Mouse (Mus musculus): ENCODE measurements around the gene Igfbp5. TPM values are rescaled to one million over a fixed set of nuclear protein-coding genes. Genes with fewer than 3 reads are reported as not detected.

The Igfbp5 gene
- total RNA-seq, 4 experiments from 2014 or later: 89.6 to 129 (median 119) TPM

DNA sequence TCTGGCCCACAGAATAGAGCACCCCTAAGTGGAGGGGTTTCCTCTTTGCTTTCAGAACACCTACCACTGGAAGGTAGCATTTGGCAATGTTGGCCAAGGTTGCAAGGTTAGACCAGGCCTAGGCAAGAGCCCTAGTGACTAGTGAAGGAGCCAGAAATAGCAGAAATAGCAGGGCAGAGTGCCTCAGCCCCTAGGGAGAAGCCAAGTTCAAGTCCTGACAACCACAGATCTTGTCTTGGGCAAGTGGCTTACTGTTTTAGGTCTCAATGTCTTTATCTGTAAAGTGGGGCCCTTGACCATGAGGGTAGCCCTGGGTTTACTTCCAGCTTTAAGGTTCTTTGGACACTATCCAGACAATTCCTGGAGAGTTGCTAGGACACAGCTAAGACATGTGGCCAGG lies 5.4 kb downstream of the Igfbp5 start:
- DNase-seq (ENCODE audit: low spot score): no peak

DNA sequence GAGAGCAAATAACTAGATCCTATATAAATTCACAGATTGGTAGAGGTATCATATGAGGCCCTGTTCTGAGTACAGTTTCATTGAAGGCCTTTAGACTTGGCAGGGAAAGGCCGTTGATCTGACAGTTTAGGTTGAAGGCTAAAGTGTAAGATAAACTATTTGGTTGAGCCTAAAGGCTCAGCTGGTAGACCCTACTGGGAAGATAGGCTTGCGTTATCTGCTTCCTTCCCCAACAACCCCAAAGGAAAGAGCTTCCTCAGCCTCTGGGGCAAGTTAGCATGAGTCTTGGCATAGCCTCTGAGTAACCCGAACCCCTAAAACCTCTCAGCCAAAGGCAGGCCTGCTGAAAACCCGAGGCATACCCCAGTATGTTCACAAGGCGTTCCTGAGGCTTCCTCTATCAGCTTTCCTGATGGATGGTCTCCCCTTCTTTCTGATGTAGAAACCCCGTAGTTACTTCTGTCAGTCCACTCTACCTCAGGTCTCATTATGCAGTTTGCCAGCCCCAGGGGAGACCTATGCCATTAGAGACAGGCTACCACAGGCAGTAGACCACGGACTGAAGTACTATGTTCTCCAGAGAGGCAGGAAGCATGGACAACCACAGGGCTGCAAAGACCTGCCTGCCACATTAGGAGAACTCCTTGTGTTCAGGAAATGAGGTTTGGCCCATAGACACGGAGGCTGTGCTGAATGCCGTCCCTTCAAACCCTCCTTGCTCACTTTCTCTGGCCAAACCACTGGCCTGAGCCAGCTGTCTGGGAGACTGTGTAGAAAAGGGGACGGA lies 6.1 kb downstream of the Igfbp5 start:
- no peak for DNase-seq (ENCODE audit: low spot score)

DNA sequence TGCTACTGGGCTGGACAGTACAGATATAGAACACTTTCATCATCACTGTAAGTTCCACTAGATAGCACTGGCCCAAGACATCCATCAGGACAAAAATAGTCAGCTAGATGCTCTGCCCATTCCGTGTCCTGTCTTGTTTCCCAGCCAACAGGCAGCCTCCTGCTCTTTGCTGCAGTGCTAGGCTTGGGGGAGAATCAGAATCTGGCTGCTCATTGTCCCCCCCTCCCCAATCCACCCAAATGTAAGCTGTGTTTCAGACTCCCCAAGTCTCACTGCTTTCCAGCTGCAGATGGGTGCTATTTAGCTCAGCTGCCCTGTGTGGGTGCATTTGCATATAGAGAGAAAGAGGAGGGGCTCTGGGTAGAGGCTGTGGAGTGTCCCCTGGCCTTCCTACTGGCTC lies 7.3 kb downstream of the Igfbp5 start:
- DNase-seq (ENCODE audit: low spot score): no peak

DNA sequence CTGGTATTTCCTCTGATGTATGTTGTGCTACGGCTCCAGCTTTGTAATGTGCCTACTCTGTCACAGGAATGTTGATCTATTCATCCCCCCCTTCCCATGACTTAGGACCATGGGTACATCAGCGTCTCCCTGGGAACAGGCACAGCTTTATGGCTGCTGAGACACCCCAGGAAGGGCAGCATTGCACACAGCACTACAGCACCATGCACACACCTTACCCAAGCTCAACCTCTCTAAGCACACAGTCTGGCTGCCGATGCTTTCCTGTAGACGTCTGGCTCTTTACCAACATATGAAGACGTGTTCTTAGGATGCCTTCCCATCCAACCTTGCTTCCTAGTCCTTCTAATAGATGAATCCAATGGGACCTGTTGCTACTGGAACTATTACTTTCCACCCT lies 8.3 kb downstream of the Igfbp5 start:
- no peak for DNase-seq (ENCODE audit: low spot score)

DNA sequence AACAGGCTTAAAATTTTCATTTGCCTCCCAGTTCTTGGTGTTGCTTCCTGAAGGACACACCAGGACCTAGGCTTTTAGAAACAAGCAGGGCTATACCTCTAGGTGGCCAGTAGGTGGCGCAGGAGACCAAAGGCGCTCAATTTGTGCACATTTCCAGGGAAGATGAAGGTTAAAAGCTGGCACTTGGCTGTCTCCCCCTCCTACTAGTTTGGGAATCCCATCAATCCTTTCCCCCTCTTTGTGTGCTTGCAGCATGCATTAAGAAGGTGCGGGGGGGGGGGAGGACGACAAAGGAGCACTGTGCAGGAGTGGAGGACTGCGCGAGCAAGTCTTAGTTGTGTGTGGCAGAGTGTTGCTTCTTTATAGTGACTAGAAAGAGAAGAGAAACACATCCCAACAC lies 8.8 kb downstream of the Igfbp5 start:
- peak; percentile 62 for DNase-seq (ENCODE audit: low spot score)

DNA sequence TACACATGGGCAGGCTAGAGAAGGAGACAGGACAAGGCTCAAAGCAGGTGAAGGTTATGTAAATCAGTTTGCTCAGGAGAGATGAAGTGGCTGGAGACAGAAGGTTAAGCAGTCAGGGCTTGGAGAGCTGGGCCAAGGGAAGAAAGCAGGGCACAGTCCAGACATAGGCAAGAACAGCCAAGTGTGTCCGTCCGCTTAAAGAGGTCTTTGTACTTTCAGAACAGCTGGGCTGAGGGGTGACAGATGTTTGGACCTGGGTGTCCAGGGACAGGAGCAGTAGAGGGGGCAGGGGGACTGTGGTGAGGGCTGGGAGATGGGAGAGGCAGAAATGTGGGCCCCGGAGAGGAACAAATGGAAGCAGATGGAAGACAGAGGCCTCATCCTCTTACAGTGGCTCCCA lies 10.4 kb downstream of the Igfbp5 start:
- DNase-seq (ENCODE audit: low spot score): no peak

DNA sequence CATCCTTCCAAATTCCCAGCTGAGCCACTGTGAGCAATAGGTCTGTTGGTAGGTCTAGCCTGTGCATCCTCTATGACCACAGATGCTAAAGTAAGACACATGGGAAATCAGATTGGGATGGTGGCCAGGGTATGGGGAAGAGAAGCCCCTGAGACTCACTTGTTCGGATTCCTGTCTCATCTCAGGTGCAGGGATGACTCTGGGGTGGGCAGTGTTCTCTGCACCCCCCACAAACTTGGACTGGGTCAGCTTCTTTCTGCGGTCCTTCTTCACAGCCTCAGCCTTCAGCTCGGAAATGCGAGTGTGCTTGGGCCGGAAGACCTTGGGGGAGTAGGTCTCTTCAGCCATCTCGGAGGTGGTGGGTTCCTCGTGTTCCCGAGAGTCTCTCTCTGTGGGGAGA lies 11.0 kb downstream of the Igfbp5 start:
- no peak for DNase-seq (ENCODE audit: low spot score)

DNA sequence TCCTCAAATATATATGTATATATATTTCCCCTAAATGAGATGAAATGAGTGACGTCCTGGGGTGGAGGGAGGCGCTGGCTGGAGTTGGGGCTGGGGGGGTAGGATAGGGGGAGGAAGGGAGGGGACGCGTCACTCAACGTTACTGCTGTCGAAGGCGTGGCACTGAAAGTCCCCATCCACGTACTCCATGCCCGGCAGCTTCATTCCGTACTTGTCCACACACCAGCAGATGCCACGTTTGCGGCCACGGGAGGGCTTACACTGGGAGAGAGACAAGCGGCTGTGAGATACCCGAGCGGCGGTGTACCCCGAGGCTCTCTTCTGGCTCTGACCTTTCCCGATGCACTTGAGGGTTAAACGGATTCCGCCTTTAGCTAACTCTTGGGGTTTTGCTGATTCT lies 12.4 kb downstream of the Igfbp5 start:
- no peak for DNase-seq (ENCODE audit: low spot score)

DNA sequence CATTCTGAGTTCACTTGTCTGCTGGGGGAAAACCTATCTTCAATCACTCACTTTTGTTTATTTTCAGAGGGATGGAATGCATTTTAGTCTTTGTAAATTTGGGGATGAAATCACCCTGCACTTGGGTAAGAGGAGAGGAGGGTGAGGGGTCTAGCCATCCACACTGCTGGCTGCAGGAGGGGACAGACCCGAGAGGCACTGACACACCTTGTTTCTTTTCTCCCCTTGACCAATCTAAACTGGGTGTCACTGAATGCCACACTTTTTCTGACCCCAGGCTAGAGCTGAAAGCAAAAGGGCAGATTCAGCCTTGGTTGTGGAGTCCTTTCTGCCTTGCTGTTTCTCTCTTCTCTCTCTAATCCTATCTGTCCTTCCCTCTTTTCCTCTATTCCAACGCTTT lies 13.0 kb downstream of the Igfbp5 start:
- DNase-seq (ENCODE audit: low spot score): no peak

DNA sequence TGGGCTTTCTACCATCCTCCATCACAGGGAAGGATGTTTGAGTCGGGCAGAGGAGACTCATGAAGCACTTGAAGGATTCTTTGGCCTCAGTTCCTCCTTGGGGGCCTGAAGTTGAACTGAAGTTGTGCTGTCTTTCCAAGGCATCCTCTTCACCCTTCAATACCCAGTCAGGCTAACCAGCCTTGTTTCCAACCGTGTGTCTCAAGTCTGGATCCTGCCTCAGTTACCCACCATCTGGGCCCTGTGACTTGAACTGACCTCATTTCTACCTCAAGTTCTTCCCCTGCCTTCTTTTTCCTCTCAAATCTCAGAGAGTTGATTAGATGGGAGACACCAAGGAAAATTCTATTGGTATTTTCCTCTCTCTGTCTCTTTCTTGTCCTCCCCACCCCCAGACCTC lies 14.2 kb downstream of the Igfbp5 start:
- DNase-seq (ENCODE audit: low spot score): no peak

DNA sequence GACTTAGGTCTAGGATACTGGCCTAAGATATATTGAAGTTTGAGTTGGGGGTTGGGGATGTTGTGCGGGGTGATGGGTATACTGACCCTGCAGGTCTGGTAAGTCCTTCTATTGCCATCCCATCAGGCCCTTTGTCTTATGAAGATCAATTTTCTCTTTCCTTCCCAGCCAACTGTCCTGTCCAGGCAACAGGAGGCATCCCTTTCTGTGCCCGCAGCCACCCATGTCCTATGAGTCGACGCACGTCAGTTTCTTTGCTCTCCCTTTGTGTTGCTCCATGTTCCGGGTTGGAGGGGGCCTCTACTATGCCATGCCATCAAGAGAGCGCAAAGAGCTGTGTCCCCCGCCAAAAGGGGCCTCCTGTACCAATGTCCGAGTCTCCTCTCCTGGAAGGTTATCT lies 14.7 kb downstream of the Igfbp5 start:
- DNase-seq (ENCODE audit: low spot score): no peak

DNA sequence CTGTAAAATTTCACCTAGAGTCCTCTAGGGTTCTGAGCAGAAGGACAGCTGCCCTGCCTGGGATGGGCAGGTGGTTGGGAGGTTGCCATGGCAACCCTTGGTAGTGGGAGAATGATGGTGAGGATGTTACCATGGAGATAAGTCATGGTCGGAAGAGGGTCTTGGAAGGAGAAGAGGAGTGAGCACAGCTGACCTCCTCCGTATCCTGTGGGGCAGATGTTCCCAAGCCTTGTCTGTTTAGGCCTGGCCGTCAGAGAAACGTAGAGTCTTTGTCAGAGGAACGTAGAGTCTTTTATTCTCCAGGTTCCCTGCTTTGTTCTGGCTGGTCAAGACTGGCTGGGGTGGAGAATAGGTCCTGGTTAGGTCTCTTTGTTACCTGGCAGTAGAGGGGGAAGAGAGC lies 15.8 kb downstream of the Igfbp5 start:
- no peak for DNase-seq (ENCODE audit: low spot score)

DNA sequence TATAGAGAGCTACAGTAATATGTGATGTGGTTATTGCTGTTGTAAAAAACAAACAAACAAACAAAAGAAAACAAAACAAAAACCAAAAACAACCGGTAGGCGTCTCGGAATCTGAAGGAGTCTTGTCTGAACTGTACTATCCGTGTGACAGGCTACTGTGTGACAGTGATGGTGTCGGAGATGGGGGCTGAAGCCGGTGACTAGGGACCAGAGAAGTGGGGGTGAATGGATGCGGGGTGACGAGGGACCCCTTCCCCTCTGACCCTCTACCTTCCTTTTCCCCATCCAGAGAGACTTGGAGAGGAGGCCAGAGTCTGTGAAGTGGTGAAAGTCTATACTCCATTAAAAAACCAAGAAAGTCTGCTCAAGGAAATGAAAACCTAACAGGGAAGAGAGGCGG lies 16.4 kb downstream of the Igfbp5 start:
- no peak for DNase-seq (ENCODE audit: low spot score)

DNA sequence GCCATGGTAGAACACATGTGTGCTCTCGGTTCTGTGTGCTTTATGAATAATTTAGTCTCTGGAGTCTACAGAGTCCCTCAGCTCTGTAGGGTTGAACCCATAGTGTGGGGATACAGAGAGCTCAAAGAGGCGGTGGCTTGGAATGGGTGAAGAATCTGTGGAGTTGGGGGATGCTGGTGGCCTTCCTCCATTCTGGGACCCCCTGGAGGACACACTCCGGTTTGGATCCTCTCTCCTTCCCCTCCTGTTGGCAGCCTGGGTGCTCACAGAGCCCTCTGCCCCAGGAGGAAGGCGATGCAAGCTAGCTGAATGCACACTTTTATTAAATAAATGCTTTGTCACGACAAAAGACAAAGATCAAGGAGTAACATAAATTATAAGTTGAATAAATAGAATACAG lies 17.1 kb downstream of the Igfbp5 start:
- no peak for DNase-seq (ENCODE audit: low spot score)

DNA sequence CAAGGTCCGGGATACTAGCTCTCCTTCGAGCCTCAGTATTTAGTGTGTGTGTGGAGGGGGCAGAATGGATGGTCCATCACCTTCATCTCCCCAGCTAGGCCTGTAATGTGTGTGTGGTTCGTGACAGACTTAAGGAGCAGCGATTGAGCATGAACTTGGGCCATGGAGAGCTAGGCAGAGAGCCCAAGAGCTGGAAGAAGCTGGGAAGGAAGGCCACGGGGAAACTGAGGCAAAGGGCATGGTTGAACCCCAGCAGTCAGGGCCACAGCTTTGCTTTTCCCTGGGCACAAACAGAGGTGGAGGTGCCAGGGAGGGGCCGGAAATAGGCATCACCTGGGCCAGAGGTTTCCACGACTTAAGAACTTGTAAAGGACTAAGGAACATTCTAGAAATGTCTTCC lies 17.5 kb downstream of the Igfbp5 start:
- no peak for DNase-seq (ENCODE audit: low spot score)

DNA sequence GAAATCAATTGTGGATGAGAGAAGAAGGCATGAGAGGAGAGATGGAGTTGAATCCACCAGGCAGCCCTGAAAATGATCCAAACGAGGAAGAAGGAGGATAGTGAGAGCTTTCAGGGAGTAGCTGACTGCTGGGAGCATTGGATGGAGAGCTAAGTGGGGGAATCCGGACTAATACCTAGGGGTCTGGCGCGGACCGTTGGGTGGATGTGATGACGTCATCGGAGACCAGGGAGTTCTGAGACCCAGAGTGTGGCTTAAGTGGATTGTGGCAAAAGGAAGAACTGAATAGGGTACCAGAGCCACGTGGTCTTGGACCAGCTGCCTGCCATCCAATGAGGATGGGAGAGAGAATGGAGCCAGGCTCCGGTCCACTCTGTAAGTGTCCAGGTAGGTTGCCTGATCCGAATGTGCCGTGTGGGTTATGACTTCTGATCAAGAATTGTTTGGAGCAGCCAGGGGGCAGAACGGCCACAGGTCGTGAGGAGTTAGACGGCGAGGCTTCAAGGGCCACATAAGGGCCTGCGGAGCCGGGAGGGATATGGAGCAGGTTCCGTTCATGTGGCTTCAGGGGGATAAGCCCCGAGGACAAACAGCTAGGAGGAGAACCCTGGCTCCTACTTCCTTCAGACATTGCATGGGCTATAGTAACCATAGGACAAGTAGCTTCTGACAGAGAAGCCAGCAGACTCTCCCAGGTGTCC lies 18.3 kb downstream of the Igfbp5 start:
- no peak for DNase-seq (ENCODE audit: low spot score)

DNA sequence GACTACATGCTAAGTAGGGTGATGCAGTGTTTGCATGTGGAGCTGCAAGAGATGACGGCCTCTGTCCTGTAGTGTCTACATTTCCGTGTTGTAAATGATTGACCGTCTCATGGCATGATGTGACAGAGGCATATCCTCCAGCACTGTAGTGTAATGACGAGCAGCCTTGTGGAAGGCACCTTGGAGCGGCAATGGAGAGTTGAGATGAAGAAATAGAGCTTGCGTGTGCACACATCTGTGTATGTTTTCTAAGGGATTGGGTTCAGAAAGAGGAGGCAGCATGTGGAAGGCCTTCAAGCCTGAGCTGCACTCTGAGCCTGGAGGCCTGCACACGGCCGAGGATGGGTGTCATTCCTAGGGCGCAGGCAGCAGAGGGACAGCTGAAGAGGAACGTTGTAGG lies 19.0 kb downstream of the Igfbp5 start:
- no peak for DNase-seq (ENCODE audit: low spot score)

DNA sequence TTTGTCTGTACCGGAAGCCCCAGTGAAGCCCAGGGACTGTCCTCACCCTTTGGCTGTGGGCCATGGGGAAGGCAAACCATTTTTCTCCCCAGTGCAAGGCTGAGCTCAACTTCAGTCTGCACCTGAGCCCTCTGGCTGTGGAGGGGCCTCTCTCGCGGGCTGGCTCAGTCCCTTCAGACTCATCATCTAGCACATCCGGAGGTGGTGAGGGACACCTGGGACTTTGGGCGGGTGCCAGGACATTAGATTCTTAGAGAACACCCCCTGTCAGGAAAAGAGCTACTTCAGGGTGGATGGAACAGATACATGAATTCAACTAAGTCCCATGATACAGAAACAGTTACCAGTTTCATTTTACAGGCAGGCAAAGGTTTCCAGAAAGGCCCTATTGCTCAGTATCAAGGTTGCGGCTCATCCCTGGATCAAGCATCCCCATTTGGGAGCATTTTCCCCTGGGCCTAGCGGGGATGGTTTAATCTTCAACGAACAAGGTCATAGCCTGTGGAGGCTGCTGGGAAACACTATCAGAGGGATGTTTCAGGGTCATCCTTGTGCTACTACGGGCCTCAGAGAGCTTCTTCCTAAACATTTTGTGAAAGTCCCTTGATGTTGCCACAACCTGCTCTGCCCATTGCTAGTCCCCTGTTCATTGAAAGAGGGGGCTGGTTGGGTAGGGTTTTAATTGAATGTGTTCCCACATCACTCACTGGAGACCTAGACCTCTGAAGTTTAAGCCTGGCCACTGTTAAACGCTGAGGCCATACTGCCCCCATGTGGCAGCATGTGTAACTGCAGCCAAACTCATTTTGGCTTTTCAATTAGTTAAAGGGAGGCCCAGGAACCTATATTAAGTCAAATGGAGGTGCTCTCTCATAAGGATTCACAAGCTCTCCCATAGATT lies 20.1 kb downstream of the Igfbp5 start:
- DNase-seq (ENCODE audit: low spot score): no peak

DNA sequence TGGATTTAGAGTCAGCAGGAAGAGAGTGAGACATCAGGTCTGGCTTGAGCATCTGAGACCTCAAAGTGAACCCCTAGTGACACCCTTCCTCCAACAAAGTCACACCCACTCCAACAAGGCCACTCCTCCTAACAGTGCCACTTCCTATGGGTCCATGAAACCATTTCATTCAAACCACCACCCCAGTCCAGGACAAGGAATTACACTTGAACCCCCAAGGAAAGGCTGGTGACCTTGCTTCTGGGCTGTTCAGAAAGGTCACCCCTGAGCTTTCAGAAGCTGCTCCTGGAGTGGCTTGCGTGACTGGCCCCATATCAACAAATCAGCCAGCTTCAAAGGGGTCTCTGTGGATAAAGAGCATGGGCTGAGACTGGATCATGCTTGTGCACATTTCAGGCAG lies 20.9 kb downstream of the Igfbp5 start:
- DNase-seq (ENCODE audit: low spot score): no peak

DNA sequence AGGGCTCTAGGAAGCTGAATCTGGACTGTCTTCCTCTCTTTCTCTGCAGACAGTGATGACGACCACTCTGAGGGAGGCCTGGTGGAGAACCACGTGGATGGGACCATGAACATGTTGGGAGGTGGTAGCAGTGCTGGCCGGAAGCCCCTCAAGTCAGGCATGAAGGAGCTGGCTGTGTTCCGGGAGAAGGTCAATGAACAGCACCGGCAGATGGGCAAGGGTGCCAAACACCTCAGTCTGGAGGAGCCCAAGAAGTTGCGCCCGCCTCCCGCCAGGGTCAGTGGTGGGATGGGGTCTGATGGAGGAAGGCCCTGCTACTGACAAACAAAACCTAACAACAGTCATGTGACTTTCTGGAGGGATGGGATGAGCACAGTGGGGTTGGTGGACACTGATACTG lies 25.6 kb downstream of the Igfbp5 start:
- no peak for DNase-seq (ENCODE audit: low spot score)

DNA sequence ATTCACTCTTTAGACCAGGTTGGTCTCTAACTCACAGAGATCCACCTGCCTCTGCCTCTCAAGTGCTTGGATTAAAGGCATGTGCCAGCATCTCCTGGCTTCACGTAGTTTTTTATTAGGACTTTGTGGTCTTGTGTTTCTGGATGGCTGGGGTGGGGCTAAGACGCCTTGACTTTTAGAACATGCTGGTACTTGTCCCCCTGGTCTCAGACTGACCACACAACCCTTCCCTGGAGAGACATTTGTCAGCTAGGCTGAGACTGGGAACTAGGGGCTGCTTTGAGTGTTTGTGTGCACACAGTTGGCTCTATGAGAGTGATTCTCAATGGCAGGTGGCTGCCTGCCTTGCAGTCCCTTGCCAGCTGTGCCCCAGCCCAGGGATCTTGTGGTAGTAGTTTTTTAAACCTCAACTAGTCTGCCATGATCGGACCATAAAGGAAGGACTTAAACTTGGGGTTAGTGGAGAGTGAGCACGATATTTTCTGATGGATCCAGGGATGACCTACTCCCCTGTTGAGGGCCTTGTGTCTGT lies 26.8 kb downstream of the Igfbp5 start:
- DNase-seq (ENCODE audit: low spot score): no peak

DNA sequence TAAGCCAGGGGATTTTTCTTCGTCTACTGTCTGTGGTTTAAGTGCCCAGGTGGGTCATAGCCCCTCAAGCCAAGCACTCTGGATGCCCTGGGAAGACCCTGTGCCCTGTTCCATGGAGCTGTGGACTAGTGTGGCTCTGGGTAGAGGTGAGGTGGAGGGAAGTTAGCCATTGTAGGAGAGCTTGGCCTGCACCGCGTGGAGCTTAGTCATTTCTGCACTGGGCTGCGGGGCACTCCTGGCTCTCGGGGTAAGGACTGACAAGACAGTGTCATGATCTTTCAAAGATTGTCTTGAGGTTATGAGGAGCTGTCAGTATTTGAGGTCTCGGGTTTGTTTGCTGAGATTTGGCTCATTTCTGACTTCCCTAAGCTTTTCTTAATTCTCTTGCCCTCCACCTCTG lies 30.0 kb downstream of the Igfbp5 start:
- DNase-seq (ENCODE audit: low spot score): no peak

Measured in heart, adult 8-10 months (tissue).